Mouse (Mus musculus) small intestine, adult 2 months (tissue): Measurements from ENCODE around the gene 4930563M21Rik. TPM values are rescaled to one million over a fixed set of nuclear protein-coding genes. Genes with fewer than 3 reads are reported as not detected.

Source experiments
- H3K27ac ChIP-seq: fragments of 200-500 bp; 2 replicates; pipeline ENCODE4 v1.5.1; 2012; ENCODE audit warnings: low read depth, low read length, control low read depth, inconsistent platforms; ENCODE audit not compliant: insufficient read depth
- H3K27me3 ChIP-seq: fragments of 200-500 bp; 2 replicates; pipeline ENCODE4 v1.6.1; 2012; ENCODE audit warnings: mild to moderate bottlenecking, moderate library complexity, low read length, inconsistent platforms; ENCODE audit not compliant: control insufficient read depth, insufficient read depth
- H3K36me3 ChIP-seq: fragments of 200-500 bp; 2 replicates; pipeline ENCODE4 v1.6.1; 2012; ENCODE audit warnings: mild to moderate bottlenecking, low read length, control low read depth, inconsistent platforms; ENCODE audit not compliant: control insufficient read depth, insufficient read depth
- H3K4me1 ChIP-seq: fragments of 200-500 bp; 2 replicates; pipeline ENCODE4 v1.6.1; 2012; ENCODE audit warnings: low read length, inconsistent platforms, mixed read lengths; ENCODE audit not compliant: control insufficient read depth, insufficient read depth, insufficient read length
- H3K4me3 ChIP-seq: fragments of 200-500 bp; 2 replicates; pipeline ENCODE4 v1.5.1; 2012; ENCODE audit warnings: low read depth, mild to moderate bottlenecking, control low read depth, inconsistent platforms, low read length, moderate library complexity
- CTCF ChIP-seq: fragments of 200-500 bp; IDR thresholded peaks from 2 replicates; pipeline ENCODE4 v1.5.1; 2012; ENCODE audit warnings: low read depth, mild to moderate bottlenecking, control low read depth, inconsistent platforms, low read length, moderate library complexity, mixed read lengths; ENCODE audit not compliant: insufficient replicate concordance, insufficient read length; ENCODE audit errors: extremely low read depth
- POLR2A ChIP-seq: fragments of 200-500 bp; IDR thresholded peaks from 2 replicates; pipeline ENCODE4 v1.6.1; 2012; ENCODE audit warnings: low read depth, mild to moderate bottlenecking, control low read depth, inconsistent platforms, low read length, moderate library complexity
- WGBS: fragments of 180-500 bp; shearing (Covaris S2); methylation state at CpG from one replicate; pipeline ENCODE4 v1.1.7; 2018; 5-methylcytosine and 5-hydroxymethylcytosine counted together
- polyA plus RNA-seq: library from polyadenylated mRNA; depleted of rRNA; stranded (reverse); fragments of >200 nt; gene quantifications from 2 replicates; pipeline ENCODE4 v1.2.3, GENCODE M21; 2012; rRNA removed

The 4930563M21Rik gene
- polyA plus RNA-seq = not detected in 2 replicates

- Histone ChIP-seq H3K4me1 (no peaks in the 10 kb centered on the region), H3K27ac (no peak within 1 kb of the TSS), H3K36me3 (no peaks in the 10 kb centered on the region), H3K27me3 (no peaks in the 10 kb centered on the region), H3K4me3 (no peak within 1 kb of the TSS)
- WGBS = 70% methylated on average over 4 of the region's 4 CpGs
- no peak for TF ChIP-seq POLR2A
- TF ChIP-seq CTCF = no peak
Measured at GRCm38 (mm10) chr9:56010450-56010849, at the start of gene 4930563M21Rik. 4930563M21Rik (minus strand) TSS chr9:56010550.

GRCm38 (mm10) chr9:56056147-56056546 is 45.8 kb upstream of the 4930563M21Rik start:
- Histone ChIP-seq H3K4me1 (no peaks in the 10 kb centered on the region), H3K4me3 (no peak overlapping the region), H3K27me3 (no peaks in the 10 kb centered on the region), H3K36me3 (peaks cover 28% of the 10 kb centered on the region), H3K27ac (no peak overlapping the region)
- TF ChIP-seq POLR2A = no peak
- TF ChIP-seq CTCF = no peak
- WGBS = 92% methylated on average over 6 of the region's 6 CpGs

- 70% methylated on average over 3 of the region's 3 CpGs for WGBS
- no peaks in the 10 kb centered on the region for H3K4me1 ChIP-seq
- TF ChIP-seq CTCF = no peak
- TF ChIP-seq POLR2A = no peak
- no peaks in the 10 kb centered on the region for H3K27me3 ChIP-seq
- peaks cover 16% of the 10 kb centered on the region for H3K36me3 ChIP-seq
- no peak overlapping the region for H3K4me3 ChIP-seq
- H3K27ac ChIP-seq = no peak overlapping the region
Measured at GRCm38 (mm10) chr9:56053796-56054195, 43.4 kb upstream of the 4930563M21Rik start.

GRCm38 (mm10) chr9:56042181-56042621 is 31.9 kb upstream of the 4930563M21Rik start:
- Histone ChIP-seq H3K4me3 (peak overlapping the region; percentile 92), H3K4me1 (no peaks in the 10 kb centered on the region; the same call in 1 of the 2 replicates), H3K27me3 (no peaks in the 10 kb centered on the region), H3K36me3 (peaks cover 6% of the 10 kb centered on the region; the same call in 1 of the 2 replicates), H3K27ac (peak overlapping the region; percentile 51)
- WGBS = under 1% methylated on average over 16 of the region's 16 CpGs
- TF ChIP-seq POLR2A (no peak), CTCF (no peak)

GRCm38 (mm10) chr9:56041372-56042180 is 31.2 kb upstream of the 4930563M21Rik start, which contains the start of gene Rcn2:
Rcn2 (plus strand) TSS chr9:56041845.
- H3K36me3 ChIP-seq = peaks cover 6% of the 10 kb centered on the region; the same call in 1 of the 2 replicates
- under 1% methylated on average over 49 of the region's 49 CpGs for WGBS
- no peaks in the 10 kb centered on the region; the same call in 1 of the 2 replicates for H3K4me1 ChIP-seq
- no peaks in the 10 kb centered on the region for H3K27me3 ChIP-seq
- peak within 1 kb of the TSS; percentile 51 for H3K27ac ChIP-seq
- TF ChIP-seq CTCF (no peak), POLR2A (peak; percentile 95)
- peak within 1 kb of the TSS; percentile 92 for H3K4me3 ChIP-seq

- H3K4me3 ChIP-seq = no peak overlapping the region
- H3K4me1 ChIP-seq = no peaks in the 10 kb centered on the region
- no peaks in the 10 kb centered on the region for H3K36me3 ChIP-seq
- H3K27ac ChIP-seq = no peak overlapping the region
- TF ChIP-seq CTCF = no peak
- no peaks in the 10 kb centered on the region for H3K27me3 ChIP-seq
- 38% methylated on average over 3 of the region's 3 CpGs for WGBS
Measured at GRCm38 (mm10) chr9:56032219-56032618, 21.9 kb upstream of the 4930563M21Rik start.

- no peaks in the 10 kb centered on the region for H3K27me3 ChIP-seq
- H3K4me3 ChIP-seq = no peak overlapping the region
- 71% methylated on average over 16 of the region's 16 CpGs for WGBS
- TF ChIP-seq CTCF (no peak), POLR2A (no peak)
- H3K27ac ChIP-seq = no peak overlapping the region
- no peaks in the 10 kb centered on the region for H3K4me1 ChIP-seq
- no peaks in the 10 kb centered on the region for H3K36me3 ChIP-seq
Measured at GRCm38 (mm10) chr9:56027292-56027691, 16.9 kb upstream of the 4930563M21Rik start.
